Mouse (Mus musculus): ENCODE results near the gene Sf1.

DNA sequence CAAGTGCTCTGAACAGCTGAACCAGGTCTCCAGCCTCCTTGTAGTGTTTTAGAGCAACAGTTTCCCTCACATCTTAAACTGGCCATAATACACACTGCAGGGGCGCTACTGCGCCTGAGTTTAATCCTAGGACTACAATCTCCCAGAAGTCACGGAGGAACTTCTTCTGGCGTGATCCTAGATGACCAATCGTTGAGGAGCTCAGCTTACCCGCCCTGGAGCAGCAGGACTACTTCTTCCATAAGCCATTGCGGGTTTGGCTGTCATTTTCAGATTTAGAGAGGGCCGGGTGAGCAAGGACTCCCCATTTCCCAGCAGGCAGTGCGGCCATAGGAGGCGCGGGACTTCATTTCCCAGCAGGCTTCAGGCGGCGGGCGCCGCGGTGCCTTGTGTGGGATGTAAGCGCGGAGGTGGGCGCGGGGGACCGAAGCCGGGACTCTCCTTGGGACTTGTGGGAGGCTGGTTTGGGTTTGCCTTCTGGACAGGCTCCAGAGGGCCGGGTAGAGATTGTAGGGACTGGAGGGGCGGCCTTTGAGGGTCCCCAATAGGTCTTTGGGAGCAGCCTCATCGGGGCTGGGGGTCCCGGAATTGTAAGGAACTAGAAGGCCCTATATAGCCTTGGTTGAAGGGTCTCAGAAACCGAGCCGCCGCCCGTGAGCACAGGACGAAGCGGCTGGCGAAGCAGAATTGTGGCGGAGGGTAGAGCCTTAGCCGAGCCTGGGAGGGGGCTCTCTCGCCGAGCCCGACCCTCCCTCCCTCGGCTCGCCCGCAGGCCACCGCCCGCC is 28.6 kb upstream of the Sf1 start, which contains the start of gene Men1:
- TF ChIP-seq CTCF (IDR thresholded peaks at IDR 0.05; ENCODE audit: borderline replicate concordance, insufficient read depth, low read length) = no peak
- peak; percentile 72 for TF ChIP-seq POLR2A (IDR thresholded peaks at IDR 0.05; ENCODE audit: low read depth, low read length)
